Mouse (Mus musculus): ENCODE measurements around the gene She. TPM values are rescaled to one million over a fixed set of nuclear protein-coding genes. Genes with fewer than 3 reads are reported as not detected.

She gene
- 4.2 and 4.4 TPM in 2 replicates for polyA plus RNA-seq (2011; ENCODE audit: insufficient read depth, insufficient read length, low read depth, missing spikeins)

DNA sequence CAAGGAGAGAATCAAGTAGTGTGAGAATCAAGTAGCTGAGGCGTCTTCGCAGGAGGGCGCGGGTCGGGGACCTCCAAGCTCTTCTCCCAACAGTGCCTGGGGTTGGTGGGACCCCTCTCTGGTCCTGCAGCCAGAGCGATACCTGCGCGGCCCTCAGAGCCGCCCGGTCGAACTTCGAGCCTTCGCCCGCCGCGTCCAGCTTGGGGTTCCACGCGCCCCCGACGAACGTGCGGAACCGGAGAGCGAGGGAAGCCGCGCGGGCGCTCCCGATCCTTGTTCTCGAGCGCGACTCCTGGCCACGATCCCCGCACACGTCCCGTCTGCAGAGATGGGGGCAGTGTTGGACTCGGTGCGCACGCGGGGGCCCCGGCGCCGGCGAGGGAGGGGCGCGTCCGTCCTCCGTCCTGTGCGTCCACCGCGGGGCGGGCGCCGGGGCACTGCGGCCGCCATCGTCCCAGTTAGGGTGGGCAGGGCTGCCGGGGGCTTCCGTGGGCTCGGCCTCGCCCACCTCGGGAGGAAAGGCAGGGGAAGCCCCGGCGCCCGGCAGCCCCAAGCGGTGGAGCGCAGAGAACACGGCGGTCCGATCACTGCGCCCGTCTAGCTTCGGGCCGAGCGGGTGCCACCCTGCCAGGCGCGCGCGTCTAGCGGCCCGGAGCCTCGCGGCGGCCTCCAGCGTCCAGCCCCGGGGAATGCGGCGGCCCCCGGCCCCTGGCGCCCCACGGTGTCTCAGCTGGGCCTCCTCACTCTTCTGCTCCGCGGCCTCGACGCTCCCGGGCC, at the start of gene She:
Gene She, plus strand, starts transcription at position 556 of the 777 bp plus-strand sequence.
- Histone ChIP-seq H3K9ac (ENCODE audit: low read depth, poor library complexity, severe bottlenecking) (peak within 1 kb of the TSS; percentile 77), H3K9me3 (replicated peaks; ENCODE audit: control insufficient read depth, insufficient read depth, low read length, poor library complexity, severe bottlenecking) (no peaks in the 10 kb centered on the region), H3K27me3 (ENCODE audit: control insufficient read depth, insufficient read depth, low read length, poor library complexity, severe bottlenecking) (peaks cover 13% of the 10 kb centered on the region; the same call in 1 of the 2 replicates), H3K4me3 (ENCODE audit: low read depth, low read length) (peak within 1 kb of the TSS; percentile 68), H3K36me3 (ENCODE audit: control insufficient read depth, insufficient read depth, low read length, poor library complexity, severe bottlenecking) (no peaks in the 10 kb centered on the region), H3K27ac (ENCODE audit: insufficient read depth, low read length) (no peak within 1 kb of the TSS), H3K4me1 (ENCODE audit: control insufficient read depth, insufficient read depth, low read length) (no peaks in the 10 kb centered on the region)
- TF ChIP-seq POLR2A (IDR thresholded peaks at IDR 0.05; ENCODE audit: insufficient read depth, low read length) (no peak), EP300 (IDR thresholded peaks at IDR 0.05; ENCODE audit: insufficient read depth, low read depth, low read length) (no peak), CTCF (IDR thresholded peaks at IDR 0.05; ENCODE audit: low read depth, low read length) (no peak)

- Histone ChIP-seq H3K36me3 (ENCODE audit: control insufficient read depth, insufficient read depth, low read length, poor library complexity, severe bottlenecking) (peaks cover 46% of the 10 kb centered on the region), H3K9ac (ENCODE audit: low read depth, poor library complexity, severe bottlenecking) (no peak overlapping the region)
- TF ChIP-seq POLR2A (IDR thresholded peaks at IDR 0.05; ENCODE audit: insufficient read depth, low read length) (no peak), EP300 (IDR thresholded peaks at IDR 0.05; ENCODE audit: insufficient read depth, low read depth, low read length) (no peak), CTCF (IDR thresholded peaks at IDR 0.05; ENCODE audit: low read depth, low read length) (no peak)
Measured at GRCm38 (mm10) chr3:89781640-89782039, 49.5 kb upstream of the She start.

DNA sequence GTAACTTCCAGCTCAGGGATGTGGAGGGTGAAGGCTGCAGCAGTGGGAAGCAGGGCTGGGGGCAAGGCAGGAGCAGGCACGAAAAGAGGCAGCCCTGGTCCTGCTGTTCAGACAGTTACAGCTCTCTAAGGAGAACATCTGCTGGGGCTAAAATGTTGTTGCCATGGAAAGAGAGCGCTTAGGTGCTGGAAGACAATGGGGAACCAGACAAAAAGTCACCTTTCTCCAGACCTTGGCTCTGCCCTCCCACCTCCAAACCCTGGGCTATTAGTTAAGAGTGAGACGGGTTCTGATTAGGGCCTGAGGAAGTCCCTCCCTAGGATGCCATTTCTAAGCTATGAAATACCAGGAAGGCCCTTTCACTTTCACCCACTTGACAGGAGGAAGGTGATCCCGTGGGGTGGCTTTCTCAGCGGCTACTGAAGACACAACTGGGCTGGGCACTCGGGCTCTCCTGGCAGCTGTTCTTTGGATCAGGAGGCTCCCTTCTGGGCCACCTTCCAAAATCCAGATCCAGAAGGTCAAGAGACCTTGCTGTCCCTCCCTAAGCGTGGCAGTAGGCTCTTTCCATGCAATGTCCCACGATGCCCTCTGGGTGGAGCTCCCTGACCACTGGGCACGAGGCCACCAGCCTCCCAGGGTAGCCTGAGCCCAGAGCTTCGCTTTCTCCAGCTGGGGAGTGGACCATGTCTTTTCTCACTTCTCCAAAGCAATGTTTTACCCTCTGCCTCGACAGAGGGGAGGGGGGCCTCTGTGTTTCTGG, 46.0 kb upstream of the She start:
- peak overlapping the region; percentile 40; the same call in 1 of the 2 replicates for H3K27ac ChIP-seq (ENCODE audit: insufficient read depth, low read length)
- peaks cover 18% of the 10 kb centered on the region for H3K36me3 ChIP-seq (ENCODE audit: control insufficient read depth, insufficient read depth, low read length, poor library complexity, severe bottlenecking)
- H3K9me3 ChIP-seq (replicated peaks; ENCODE audit: control insufficient read depth, insufficient read depth, low read length, poor library complexity, severe bottlenecking), result no peaks in the 10 kb centered on the region
- H3K9ac ChIP-seq (ENCODE audit: low read depth, poor library complexity, severe bottlenecking), result no peak overlapping the region
- TF ChIP-seq CTCF (IDR thresholded peaks at IDR 0.05; ENCODE audit: low read depth, low read length), result peak; percentile 82
- TF ChIP-seq POLR2A (IDR thresholded peaks at IDR 0.05; ENCODE audit: insufficient read depth, low read length), result no peak
- peaks cover 4% of the 10 kb centered on the region for H3K4me1 ChIP-seq (ENCODE audit: control insufficient read depth, insufficient read depth, low read length)
- H3K4me3 ChIP-seq (ENCODE audit: low read depth, low read length), result no peak overlapping the region
- H3K27me3 ChIP-seq (ENCODE audit: control insufficient read depth, insufficient read depth, low read length, poor library complexity, severe bottlenecking), result no peaks in the 10 kb centered on the region

More at GRCm38 (mm10) chr3:89781640-89782039, 49.5 kb upstream of the She start:
- Histone ChIP-seq H3K4me3 (ENCODE audit: low read depth, low read length) (no peak overlapping the region), H3K9me3 (replicated peaks; ENCODE audit: control insufficient read depth, insufficient read depth, low read length, poor library complexity, severe bottlenecking) (no peaks in the 10 kb centered on the region), H3K27me3 (ENCODE audit: control insufficient read depth, insufficient read depth, low read length, poor library complexity, severe bottlenecking) (no peaks in the 10 kb centered on the region), H3K4me1 (ENCODE audit: control insufficient read depth, insufficient read depth, low read length) (peaks cover 4% of the 10 kb centered on the region), H3K27ac (ENCODE audit: insufficient read depth, low read length) (no peak overlapping the region)

DNA sequence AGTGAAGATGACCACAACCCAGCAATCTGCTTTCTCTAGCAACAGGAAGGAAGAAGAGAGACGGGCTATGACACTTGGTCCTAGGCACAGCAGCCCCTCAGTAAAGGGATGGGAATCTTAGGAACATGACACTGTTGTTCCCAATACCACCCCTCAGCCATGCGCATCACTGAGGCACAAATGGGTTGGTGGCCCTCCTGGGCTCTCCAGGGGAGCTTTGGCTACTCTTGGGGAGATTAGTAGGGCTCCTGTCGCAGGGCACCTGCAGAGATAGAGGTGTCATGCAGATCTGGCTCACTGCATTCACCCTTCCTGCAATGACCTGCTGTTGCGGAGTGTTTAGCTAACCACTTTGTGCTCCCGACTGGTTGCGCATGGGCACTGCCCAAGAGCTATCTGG, 44.9 kb upstream of the She start:
- Histone ChIP-seq H3K27ac (ENCODE audit: insufficient read depth, low read length) (no peak overlapping the region), H3K4me3 (ENCODE audit: low read depth, low read length) (no peak overlapping the region), H3K9ac (ENCODE audit: low read depth, poor library complexity, severe bottlenecking) (no peak overlapping the region), H3K27me3 (ENCODE audit: control insufficient read depth, insufficient read depth, low read length, poor library complexity, severe bottlenecking) (no peaks in the 10 kb centered on the region), H3K36me3 (ENCODE audit: control insufficient read depth, insufficient read depth, low read length, poor library complexity, severe bottlenecking) (peaks cover 15% of the 10 kb centered on the region), H3K4me1 (ENCODE audit: control insufficient read depth, insufficient read depth, low read length) (peaks cover 4% of the 10 kb centered on the region), H3K9me3 (replicated peaks; ENCODE audit: control insufficient read depth, insufficient read depth, low read length, poor library complexity, severe bottlenecking) (no peaks in the 10 kb centered on the region)
- no peak for TF ChIP-seq POLR2A (IDR thresholded peaks at IDR 0.05; ENCODE audit: insufficient read depth, low read length)
- no peak for TF ChIP-seq EP300 (IDR thresholded peaks at IDR 0.05; ENCODE audit: insufficient read depth, low read depth, low read length)
- no peak for TF ChIP-seq CTCF (IDR thresholded peaks at IDR 0.05; ENCODE audit: low read depth, low read length)

DNA sequence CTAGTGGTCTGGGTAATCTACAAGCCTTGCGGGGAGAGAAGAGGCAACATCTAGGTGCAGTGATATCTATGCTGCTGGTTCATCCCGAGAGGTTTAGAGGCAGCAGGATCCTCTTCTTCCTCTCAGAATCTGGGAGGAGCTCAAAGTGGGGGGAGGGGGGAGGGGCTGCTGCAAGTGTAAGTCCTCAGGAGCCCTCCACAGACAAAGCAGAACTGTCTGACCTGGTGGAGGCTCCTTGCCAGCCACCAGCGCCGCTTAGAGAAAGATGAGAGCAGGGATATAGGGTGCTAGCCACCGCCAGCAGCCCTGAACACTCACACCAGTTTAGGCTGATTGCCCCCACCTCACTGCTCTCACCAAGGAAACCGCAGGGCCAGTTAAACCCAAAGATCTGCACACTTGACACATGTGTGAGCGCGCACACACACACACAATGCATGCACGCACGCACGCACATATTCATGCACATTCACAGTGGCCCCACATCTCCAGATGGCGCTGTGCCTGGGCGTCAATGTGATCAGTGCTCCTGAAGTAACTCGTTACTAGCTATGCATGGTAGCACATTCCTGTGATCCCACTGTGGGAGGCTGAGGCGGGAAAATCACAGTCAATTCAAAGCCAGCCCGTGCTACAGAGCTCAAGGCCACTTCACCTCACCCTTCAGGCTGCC, 42.4 kb upstream of the She start:
- H3K9ac ChIP-seq (ENCODE audit: low read depth, poor library complexity, severe bottlenecking), result no peak overlapping the region
- no peaks in the 10 kb centered on the region for H3K36me3 ChIP-seq (ENCODE audit: control insufficient read depth, insufficient read depth, low read length, poor library complexity, severe bottlenecking)
- no peak overlapping the region for H3K27ac ChIP-seq (ENCODE audit: insufficient read depth, low read length)
- peak overlapping the region; percentile 5; the same call in 1 of the 2 replicates for H3K4me3 ChIP-seq (ENCODE audit: low read depth, low read length)
- TF ChIP-seq CTCF (IDR thresholded peaks at IDR 0.05; ENCODE audit: low read depth, low read length), result peak; percentile 20
- 0 out of 2 replicates have a peak, but pooled peaks have one; percentile 5 for TF ChIP-seq EP300 (IDR thresholded peaks at IDR 0.05; ENCODE audit: insufficient read depth, low read depth, low read length)
- TF ChIP-seq POLR2A (IDR thresholded peaks at IDR 0.05; ENCODE audit: insufficient read depth, low read length), result no peak
- H3K27me3 ChIP-seq (ENCODE audit: control insufficient read depth, insufficient read depth, low read length, poor library complexity, severe bottlenecking), result no peaks in the 10 kb centered on the region
- no peaks in the 10 kb centered on the region for H3K9me3 ChIP-seq (replicated peaks; ENCODE audit: control insufficient read depth, insufficient read depth, low read length, poor library complexity, severe bottlenecking)
- H3K4me1 ChIP-seq (ENCODE audit: control insufficient read depth, insufficient read depth, low read length), result peaks cover 4% of the 10 kb centered on the region
